Mouse (Mus musculus): ENCODE data around the gene Ly75. TPM values are rescaled to one million over a fixed set of nuclear protein-coding genes. Genes with fewer than 3 reads are reported as not detected.

Gene Ly75
- polyA plus RNA-seq, 1 experiment from 2014 or later: 2.2 TPM

DNA sequence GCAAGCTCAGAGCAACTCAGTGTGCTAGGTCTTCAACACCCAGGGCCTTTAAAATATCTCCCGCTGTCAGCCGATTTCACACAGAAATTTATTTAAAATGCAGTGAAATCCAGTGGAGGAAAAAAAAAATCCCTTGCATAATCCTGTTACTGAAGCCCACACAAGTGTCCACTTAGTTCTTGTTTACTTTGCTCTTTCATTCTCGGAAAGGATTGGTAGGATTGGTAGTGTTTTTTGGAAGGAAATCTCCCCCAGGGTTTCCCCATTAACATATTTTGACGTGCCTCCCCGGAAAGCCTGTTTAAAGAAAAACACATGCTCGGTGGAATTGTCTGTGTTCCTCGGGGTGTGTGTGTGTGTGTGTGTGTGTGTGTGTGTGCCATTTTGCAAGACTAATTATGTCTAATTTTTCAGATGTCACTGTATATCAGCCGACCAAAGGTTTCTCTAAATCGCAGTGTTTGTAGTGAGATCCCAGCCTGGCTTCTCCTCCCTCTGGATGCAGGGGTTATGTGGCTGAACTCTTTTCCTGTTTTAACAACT is 99.8 kb downstream of the Ly75 start:
- Histone ChIP-seq H3K9ac (ENCODE audit: low read depth, low read length) (peak overlapping the region; percentile 51), H3K9me3 (ENCODE audit: control insufficient read depth) (0 out of 2 replicates have a peak, but pooled peaks cover 2% of the 10 kb centered on the region), H3K27me3 (replicated peaks; ENCODE audit: control insufficient read depth, insufficient read depth, low read length) (no peaks in the 10 kb centered on the region), H3K4me1 (replicated peaks; ENCODE audit: control insufficient read depth, insufficient read depth, low read length) (0 out of 2 replicates have a peak, but pooled peaks cover 4% of the 10 kb centered on the region), H3K27ac (ENCODE audit: low read depth, low read length) (peak overlapping the region; percentile 89), H3K36me3 (ENCODE audit: control insufficient read depth, insufficient read depth) (no peaks in the 10 kb centered on the region), H3K4me3 (ENCODE audit: low read depth, low read length) (peak overlapping the region; percentile 53), H3K4me2 (replicated peaks; ENCODE audit: low read depth) (peak overlapping the region; percentile 92)
- no peak for ATAC-seq
- TF ChIP-seq CTCF (IDR thresholded peaks at IDR 0.05; ENCODE audit: low read depth): no peak
- 21% methylated on average over 9 of the region's 9 CpGs for WGBS

DNA sequence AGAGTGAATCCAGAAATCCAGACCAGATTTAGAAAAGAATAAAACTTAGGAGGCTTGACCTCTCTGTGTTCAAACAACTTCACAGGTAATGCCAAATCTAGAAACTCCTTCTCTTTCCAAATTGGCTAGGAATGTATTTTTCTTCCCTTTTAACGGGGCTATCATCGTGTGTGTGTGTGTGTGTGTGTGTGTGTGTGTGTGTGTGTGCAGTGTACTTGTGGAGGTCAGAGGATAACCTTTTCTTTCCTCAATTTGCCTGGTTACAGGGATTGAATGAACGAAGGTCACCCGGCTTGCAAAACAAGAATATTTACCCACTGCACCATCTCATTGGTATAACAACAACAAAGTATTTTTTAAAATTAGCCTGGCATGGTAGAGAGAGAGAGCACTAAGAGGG is 100.5 kb downstream of the Ly75 start:
- TF ChIP-seq CTCF (IDR thresholded peaks at IDR 0.05; ENCODE audit: low read depth): no peak
- Histone ChIP-seq H3K9me3 (ENCODE audit: control insufficient read depth) (0 out of 2 replicates have a peak, but pooled peaks cover 2% of the 10 kb centered on the region), H3K27me3 (replicated peaks; ENCODE audit: control insufficient read depth, insufficient read depth, low read length) (no peaks in the 10 kb centered on the region), H3K4me3 (ENCODE audit: low read depth, low read length) (no peak overlapping the region), H3K9ac (ENCODE audit: low read depth, low read length) (no peak overlapping the region), H3K27ac (ENCODE audit: low read depth, low read length) (no peak overlapping the region), H3K36me3 (ENCODE audit: control insufficient read depth, insufficient read depth) (no peaks in the 10 kb centered on the region), H3K4me2 (replicated peaks; ENCODE audit: low read depth) (peak overlapping the region; percentile 92), H3K4me1 (replicated peaks; ENCODE audit: control insufficient read depth, insufficient read depth, low read length) (0 out of 2 replicates have a peak, but pooled peaks cover 4% of the 10 kb centered on the region)
- ATAC-seq: no peak
- 65% methylated on average over 4 of the region's 4 CpGs for WGBS

GRCm38 (mm10) chr2:60278627-60279026 is 104.5 kb downstream of the Ly75 start:
- no peak for TF ChIP-seq CTCF (IDR thresholded peaks at IDR 0.05; ENCODE audit: low read depth)
- no peak overlapping the region for H3K4me2 ChIP-seq (replicated peaks; ENCODE audit: low read depth)
- H3K27me3 ChIP-seq (replicated peaks; ENCODE audit: control insufficient read depth, insufficient read depth, low read length): no peaks in the 10 kb centered on the region
- ATAC-seq: no peak
- 93% methylated on average over 4 of the region's 4 CpGs for WGBS
- no peak overlapping the region for H3K27ac ChIP-seq (ENCODE audit: low read depth, low read length)
- H3K4me1 ChIP-seq (replicated peaks; ENCODE audit: control insufficient read depth, insufficient read depth, low read length): 0 out of 2 replicates have a peak, but pooled peaks cover 1% of the 10 kb centered on the region
- no peak overlapping the region for H3K4me3 ChIP-seq (ENCODE audit: low read depth, low read length)
- no peaks in the 10 kb centered on the region for H3K36me3 ChIP-seq (ENCODE audit: control insufficient read depth, insufficient read depth)
- no peak overlapping the region for H3K9ac ChIP-seq (ENCODE audit: low read depth, low read length)
- no peaks in the 10 kb centered on the region for H3K9me3 ChIP-seq (ENCODE audit: control insufficient read depth)

GRCm38 (mm10) chr2:60269856-60270479 is 113.1 kb downstream of the Ly75 start:
- 73% methylated on average over 14 of the region's 14 CpGs for WGBS
- peak overlapping the region; percentile 28; the same call in 1 of the 2 replicates for H3K27ac ChIP-seq (ENCODE audit: low read depth, low read length)

DNA sequence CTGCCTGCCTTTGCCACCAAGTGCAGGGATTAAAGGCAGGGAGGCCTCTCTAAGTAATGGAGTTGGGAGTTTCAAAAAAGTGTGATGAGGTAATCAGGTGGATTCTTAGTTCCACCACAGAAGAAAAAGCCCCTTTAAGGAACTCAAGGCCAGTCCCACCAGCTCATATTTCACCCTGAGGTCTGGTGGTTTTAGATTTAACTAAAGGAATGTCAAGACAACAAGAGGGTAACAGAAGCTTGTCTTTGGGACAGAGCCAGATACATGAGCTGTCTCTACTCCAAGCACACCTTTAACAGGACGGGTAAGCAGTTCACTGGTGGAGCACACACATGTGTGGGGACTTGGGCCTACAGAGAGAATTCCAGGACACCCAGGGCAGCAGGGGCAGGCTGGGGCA is 115.5 kb downstream of the Ly75 start:
- no peak for ATAC-seq
- Histone ChIP-seq H3K27me3 (replicated peaks; ENCODE audit: control insufficient read depth, insufficient read depth, low read length) (no peaks in the 10 kb centered on the region), H3K4me1 (replicated peaks; ENCODE audit: control insufficient read depth, insufficient read depth, low read length) (no peaks in the 10 kb centered on the region), H3K4me3 (ENCODE audit: low read depth, low read length) (no peak overlapping the region), H3K27ac (ENCODE audit: low read depth, low read length) (no peak overlapping the region), H3K36me3 (ENCODE audit: control insufficient read depth, insufficient read depth) (0 out of 2 replicates have a peak, but pooled peaks cover 5% of the 10 kb centered on the region), H3K9ac (ENCODE audit: low read depth, low read length) (no peak overlapping the region), H3K4me2 (replicated peaks; ENCODE audit: low read depth) (no peak overlapping the region), H3K9me3 (ENCODE audit: control insufficient read depth) (no peaks in the 10 kb centered on the region)
- WGBS: 76% methylated on average over 1 of the region's 1 CpGs
- no peak for TF ChIP-seq CTCF (IDR thresholded peaks at IDR 0.05; ENCODE audit: low read depth)

More at GRCm38 (mm10) chr2:60269856-60270479, 113.1 kb downstream of the Ly75 start:
- Histone ChIP-seq H3K36me3 (ENCODE audit: control insufficient read depth, insufficient read depth) (0 out of 2 replicates have a peak, but pooled peaks cover 5% of the 10 kb centered on the region), H3K9ac (ENCODE audit: low read depth, low read length) (no peak overlapping the region), H3K9me3 (ENCODE audit: control insufficient read depth) (no peaks in the 10 kb centered on the region), H3K4me3 (ENCODE audit: low read depth, low read length) (no peak overlapping the region), H3K4me1 (replicated peaks; ENCODE audit: control insufficient read depth, insufficient read depth, low read length) (no peaks in the 10 kb centered on the region), H3K4me2 (replicated peaks; ENCODE audit: low read depth) (no peak overlapping the region), H3K27me3 (replicated peaks; ENCODE audit: control insufficient read depth, insufficient read depth, low read length) (no peaks in the 10 kb centered on the region)
- no peak for TF ChIP-seq CTCF (IDR thresholded peaks at IDR 0.05; ENCODE audit: low read depth)
- ATAC-seq: peak; percentile 87

- ATAC-seq: peak; percentile 76
Observed at GRCm38 (mm10) chr2:60260621-60261350, 122.3 kb downstream of the Ly75 start.

More at GRCm38 (mm10) chr2:60260621-60261350, 122.3 kb downstream of the Ly75 start:
- WGBS: 54% methylated on average over 5 of the region's 5 CpGs
- Histone ChIP-seq H3K9me3 (ENCODE audit: control insufficient read depth) (no peaks in the 10 kb centered on the region), H3K36me3 (ENCODE audit: control insufficient read depth, insufficient read depth) (peaks cover 12% of the 10 kb centered on the region; the same call in 1 of the 2 replicates), H3K27me3 (replicated peaks; ENCODE audit: control insufficient read depth, insufficient read depth, low read length) (no peaks in the 10 kb centered on the region), H3K27ac (ENCODE audit: low read depth, low read length) (peak overlapping the region; percentile 87), H3K4me3 (ENCODE audit: low read depth, low read length) (no peak overlapping the region), H3K9ac (ENCODE audit: low read depth, low read length) (no peak overlapping the region), H3K4me2 (replicated peaks; ENCODE audit: low read depth) (no peak overlapping the region), H3K4me1 (replicated peaks; ENCODE audit: control insufficient read depth, insufficient read depth, low read length) (peaks cover 4% of the 10 kb centered on the region; the same call in 1 of the 2 replicates)
- no peak for TF ChIP-seq CTCF (IDR thresholded peaks at IDR 0.05; ENCODE audit: low read depth)
